Mouse (Mus musculus) neural tube, embryonic 15.5 days (tissue): ENCODE measurements around the gene Tiparp. TPM values are rescaled to one million over a fixed set of nuclear protein-coding genes. Genes with fewer than 3 reads are reported as not detected.

ENCODE experiments used
- ATAC-seq: fragments of 200-750 bp; cut with Nextera tagmentation; 2 replicates; pipeline ENCODE4 v1.8.0; 2017; ENCODE audit warnings: mild to moderate bottlenecking, moderate TSS enrichment, moderate library complexity; ENCODE audit not compliant: low FRiP score
- H3K27ac ChIP-seq: fragments of 300-500 bp; sonication (generic); replicated peaks from 2 replicates; pipeline ENCODE4 v1.5.1; 2015; ENCODE audit warnings: mild to moderate bottlenecking, inconsistent platforms
- H3K27me3 ChIP-seq: fragments of 300-500 bp; sonication (generic); replicated peaks from 2 replicates; pipeline ENCODE4 v1.6.1; 2015; ENCODE audit warnings: inconsistent platforms
- H3K36me3 ChIP-seq: fragments of 300-500 bp; sonication (generic); 2 replicates; pipeline ENCODE4 v1.6.1; 2015; ENCODE audit warnings: inconsistent platforms
- H3K4me1 ChIP-seq: fragments of 300-500 bp; sonication (generic); 2 replicates; pipeline ENCODE4 v1.6.1; 2015; ENCODE audit warnings: inconsistent platforms
- H3K4me2 ChIP-seq: fragments of 300-500 bp; sonication (generic); 2 replicates; pipeline ENCODE4 v1.6.1; 2015; ENCODE audit warnings: inconsistent platforms, mild to moderate bottlenecking, moderate library complexity
- H3K4me3 ChIP-seq: fragments of 300-500 bp; sonication (generic); replicated peaks from 2 replicates; pipeline ENCODE4 v1.5.1; 2015; ENCODE audit warnings: mild to moderate bottlenecking, inconsistent platforms
- H3K9ac ChIP-seq: fragments of 300-500 bp; sonication (generic); replicated peaks from 2 replicates; pipeline ENCODE4 v1.6.1; 2015; ENCODE audit warnings: mild to moderate bottlenecking, inconsistent platforms
- H3K9me3 ChIP-seq: fragments of 300-500 bp; sonication (generic); replicated peaks from 2 replicates; pipeline ENCODE4 v1.6.1; 2016; ENCODE audit warnings: inconsistent platforms
- WGBS: fragments of 180-500 bp; shearing (Covaris S2); methylation state at CpG from one replicate; pipeline ENCODE4 v1.1.7; 2015; ENCODE audit warnings: mixed read lengths; 5-methylcytosine and 5-hydroxymethylcytosine counted together
- polyA plus RNA-seq: library from polyadenylated mRNA; unstranded; fragments of >200 nt; fragmentation: Nextera tagmentation; extraction: Ambion mirVana; gene quantifications from 2 replicates; pipeline ENCODE4 v1.2.1, GENCODE M21; 2015

Gene Tiparp
- polyA plus RNA-seq, 1 experiment from 2014 or later, result 28.7 TPM

DNA sequence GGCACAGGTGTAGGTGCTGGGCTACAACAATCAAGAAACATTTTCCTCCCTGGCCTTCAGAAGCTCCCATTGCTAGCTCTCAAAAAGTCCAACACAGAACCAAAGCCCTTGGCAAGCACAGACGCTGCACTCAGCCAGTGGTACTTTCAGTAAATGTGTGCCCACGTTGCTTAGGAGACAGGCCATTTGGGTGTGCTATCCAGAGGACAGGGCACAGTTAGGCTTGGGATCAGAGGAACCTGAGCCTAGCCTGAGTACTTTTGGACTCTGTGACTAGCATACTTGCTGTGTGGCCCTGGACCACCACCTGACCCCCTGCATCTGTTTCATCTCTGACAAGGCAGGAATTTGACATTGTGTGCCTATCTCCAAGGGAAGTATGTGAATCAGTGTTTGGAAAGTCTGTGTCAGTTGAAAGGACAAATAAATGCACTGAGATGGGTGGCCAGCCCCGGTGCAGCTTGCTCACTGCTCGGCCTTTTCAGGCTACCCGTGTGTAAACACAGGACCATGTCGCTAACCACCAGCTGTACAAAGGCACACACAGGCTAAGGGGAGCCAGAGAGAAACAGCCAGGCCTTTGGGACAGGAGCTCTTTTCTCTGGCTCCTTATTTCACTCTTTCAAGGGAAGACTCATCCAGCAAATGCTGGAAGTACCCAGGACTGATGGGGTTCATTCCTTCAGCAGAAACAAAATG, 35.9 kb downstream of the Tiparp start:
- peak; percentile 65; the same call in 1 of the 2 replicates for ATAC-seq
- 50% methylated on average over 6 of the region's 6 CpGs for WGBS
- no peak overlapping the region for H3K4me2 ChIP-seq
- no peaks in the 10 kb centered on the region for H3K9me3 ChIP-seq
- H3K4me1 ChIP-seq, result 0 out of 2 replicates have a peak, but pooled peaks cover 3% of the 10 kb centered on the region
- H3K27ac ChIP-seq, result peak overlapping the region; percentile 23; the same call in 1 of the 2 replicates
- no peaks in the 10 kb centered on the region for H3K27me3 ChIP-seq
- H3K9ac ChIP-seq, result no peak overlapping the region
- H3K36me3 ChIP-seq, result no peaks in the 10 kb centered on the region
- no peak overlapping the region for H3K4me3 ChIP-seq

DNA sequence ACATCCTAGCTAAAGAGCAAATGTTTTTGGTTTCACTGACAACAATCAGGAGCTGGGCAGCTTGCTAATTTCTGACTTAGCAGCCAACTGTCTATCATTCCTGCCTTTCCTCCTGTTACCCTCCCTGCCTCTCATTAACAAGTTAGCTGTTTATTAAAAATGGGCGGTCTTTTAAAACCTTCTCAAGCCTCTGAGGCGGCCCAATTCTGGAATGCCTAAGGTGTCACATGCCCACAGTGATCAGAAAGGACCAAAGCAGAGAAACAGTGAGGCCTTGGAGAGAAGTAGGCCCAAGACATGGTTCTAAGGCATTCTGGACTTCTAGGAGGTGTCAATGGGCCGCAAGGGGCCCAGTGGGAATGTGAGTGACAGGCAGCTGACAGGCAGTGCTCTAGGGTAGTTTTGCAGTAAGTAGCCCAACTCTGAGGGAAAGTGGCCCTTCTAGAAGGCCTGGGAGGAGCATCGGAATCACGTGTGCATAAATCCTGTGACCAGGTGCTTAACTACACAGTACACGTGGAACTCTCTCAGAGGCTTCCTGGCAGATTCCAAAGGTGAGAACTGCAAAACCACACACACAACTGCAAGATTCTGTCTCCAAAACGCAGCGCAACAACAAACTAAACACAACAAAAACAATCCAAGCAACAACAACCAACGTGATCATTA, 37.6 kb downstream of the Tiparp start:
- Histone ChIP-seq H3K27ac (no peak overlapping the region), H3K9me3 (no peaks in the 10 kb centered on the region), H3K27me3 (no peaks in the 10 kb centered on the region), H3K4me3 (no peak overlapping the region), H3K36me3 (no peaks in the 10 kb centered on the region), H3K9ac (no peak overlapping the region), H3K4me1 (0 out of 2 replicates have a peak, but pooled peaks cover 3% of the 10 kb centered on the region), H3K4me2 (no peak overlapping the region)
- 70% methylated on average over 9 of the region's 9 CpGs for WGBS
- no peak for ATAC-seq

DNA sequence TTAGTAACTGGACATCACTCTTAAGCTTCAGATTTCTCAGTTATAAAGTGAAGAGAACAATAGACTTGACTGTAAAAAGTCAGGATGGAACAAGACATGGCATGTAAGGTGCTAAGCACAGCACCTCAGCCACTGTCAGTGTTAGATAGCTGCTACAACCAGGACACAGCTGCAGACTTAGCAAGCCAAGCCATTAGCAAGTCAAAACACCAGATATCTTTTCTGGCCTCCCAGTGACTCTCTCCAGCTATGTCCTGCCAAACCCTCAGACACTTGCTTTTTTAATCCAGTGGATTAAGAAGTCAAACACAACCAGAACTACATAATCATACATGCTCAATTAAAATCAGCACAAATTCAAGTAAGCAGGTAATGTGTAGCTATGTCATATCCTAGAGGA, 41.7 kb downstream of the Tiparp start:
- H3K27ac ChIP-seq, result no peak overlapping the region
- H3K4me3 ChIP-seq, result no peak overlapping the region
- H3K4me2 ChIP-seq, result no peak overlapping the region
- H3K4me1 ChIP-seq, result 0 out of 2 replicates have a peak, but pooled peaks cover 3% of the 10 kb centered on the region
- no peaks in the 10 kb centered on the region for H3K36me3 ChIP-seq
- no peak overlapping the region for H3K9ac ChIP-seq
- no peaks in the 10 kb centered on the region for H3K27me3 ChIP-seq
- H3K9me3 ChIP-seq, result no peaks in the 10 kb centered on the region
- no peak for ATAC-seq

DNA sequence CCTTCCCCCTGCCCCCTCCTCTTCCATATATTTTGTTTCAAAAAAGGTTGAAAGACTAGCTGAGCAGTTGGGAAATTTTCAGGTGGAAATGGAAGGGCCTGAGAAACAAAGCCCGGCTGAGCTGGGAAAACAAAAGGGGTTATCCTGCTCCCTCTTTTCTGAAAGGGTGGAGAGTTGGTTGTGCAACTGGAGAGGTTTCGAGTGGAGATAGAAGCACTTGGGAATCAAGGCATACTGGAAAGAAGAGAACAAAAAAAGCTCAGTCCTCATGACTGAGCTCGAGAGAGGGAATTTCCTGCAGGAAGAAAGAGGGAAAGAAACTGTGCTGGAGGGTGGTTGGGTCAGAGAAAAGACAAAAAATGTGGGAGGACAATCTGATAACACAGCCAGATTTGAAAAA, 45.3 kb downstream of the Tiparp start:
- Histone ChIP-seq H3K4me3 (no peak overlapping the region), H3K4me1 (no peaks in the 10 kb centered on the region), H3K27me3 (no peaks in the 10 kb centered on the region), H3K27ac (no peak overlapping the region), H3K36me3 (no peaks in the 10 kb centered on the region), H3K4me2 (no peak overlapping the region), H3K9me3 (no peaks in the 10 kb centered on the region), H3K9ac (no peak overlapping the region)
- 67% methylated on average over 3 of the region's 3 CpGs for WGBS
- ATAC-seq, result no peak

DNA sequence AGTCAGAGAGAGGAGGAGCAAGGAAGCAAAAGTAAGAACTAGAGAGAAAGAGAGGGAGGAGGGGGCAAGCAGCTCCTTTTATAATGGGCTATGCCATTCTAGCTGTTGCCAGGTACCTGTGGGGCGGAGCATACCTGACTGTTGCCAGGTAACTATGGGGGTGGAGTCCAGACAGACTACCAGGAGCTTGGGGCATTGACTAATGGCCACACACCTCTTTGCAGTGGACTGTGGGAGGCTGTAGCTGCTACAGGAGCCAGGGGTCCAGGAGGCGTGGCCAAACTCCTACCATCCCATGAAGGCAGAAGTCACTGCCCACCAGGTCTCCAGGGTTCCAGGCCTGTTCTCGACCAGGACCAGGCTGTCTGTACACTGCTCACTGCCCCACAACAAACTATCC, 49.4 kb downstream of the Tiparp start:
- Histone ChIP-seq H3K9me3 (no peaks in the 10 kb centered on the region), H3K9ac (no peak overlapping the region), H3K4me3 (no peak overlapping the region), H3K36me3 (no peaks in the 10 kb centered on the region), H3K4me2 (no peak overlapping the region), H3K27me3 (no peaks in the 10 kb centered on the region), H3K27ac (no peak overlapping the region), H3K4me1 (no peaks in the 10 kb centered on the region)
- ATAC-seq, result no peak
- WGBS, result 93% methylated on average over 3 of the region's 3 CpGs

DNA sequence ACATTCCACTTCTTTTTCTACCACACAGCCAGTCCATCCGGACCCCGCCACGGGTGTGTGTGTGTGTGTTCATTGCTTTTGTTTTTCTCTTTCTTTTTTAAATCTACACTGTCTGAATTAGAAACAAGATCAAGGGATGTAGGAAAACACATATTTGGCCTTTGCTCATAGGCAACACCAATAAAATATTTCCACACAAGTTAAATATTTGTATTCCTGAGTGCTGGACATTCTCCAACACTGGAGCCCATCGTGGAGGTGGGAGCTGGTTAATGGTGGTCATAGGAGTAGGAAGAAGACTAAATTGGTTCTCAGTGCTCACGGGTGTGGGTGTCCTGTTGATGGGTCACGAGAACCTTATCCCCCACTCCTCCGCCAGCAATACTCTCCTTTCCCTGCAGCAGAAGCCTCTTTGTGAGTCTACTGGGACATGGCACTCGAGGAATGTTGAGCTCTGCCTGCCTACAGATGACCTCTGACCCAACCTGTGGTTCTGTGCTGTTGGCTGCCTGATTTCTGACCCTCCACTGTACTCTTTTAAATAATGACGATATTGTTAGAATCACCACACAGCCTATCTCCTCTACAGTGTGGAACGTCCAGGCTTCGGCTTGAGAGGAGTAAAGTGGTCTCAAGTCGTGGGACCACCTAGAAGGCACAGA, 51.2 kb downstream of the Tiparp start:
- Histone ChIP-seq H3K9me3 (no peaks in the 10 kb centered on the region), H3K4me3 (no peak overlapping the region), H3K27me3 (no peaks in the 10 kb centered on the region), H3K4me2 (no peak overlapping the region), H3K4me1 (no peaks in the 10 kb centered on the region), H3K27ac (no peak overlapping the region), H3K9ac (no peak overlapping the region), H3K36me3 (no peaks in the 10 kb centered on the region)
- ATAC-seq, result no peak
- WGBS, result 81% methylated on average over 12 of the region's 12 CpGs

DNA sequence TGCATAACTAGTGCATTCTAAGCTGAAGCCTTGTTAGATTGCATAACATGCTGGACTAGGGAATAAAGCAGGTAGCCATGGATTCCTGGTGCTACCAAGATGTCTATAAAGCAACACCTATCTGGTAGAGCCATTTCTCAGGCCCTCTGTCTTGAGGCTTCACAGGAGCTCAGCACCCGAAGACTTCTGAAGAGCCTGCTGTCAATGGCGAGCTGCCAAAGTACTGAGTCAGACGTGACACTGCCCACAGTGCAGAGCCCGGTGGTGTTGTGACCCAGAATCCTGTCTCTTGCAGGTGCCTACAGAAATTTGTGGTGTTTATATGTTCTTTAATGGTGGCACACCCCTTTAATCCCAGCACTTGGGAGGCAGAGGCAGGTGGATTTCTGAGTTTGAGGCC, 53.4 kb downstream of the Tiparp start:
- 85% methylated on average over 4 of the region's 4 CpGs for WGBS
- Histone ChIP-seq H3K4me1 (peaks cover 6% of the 10 kb centered on the region), H3K27me3 (no peaks in the 10 kb centered on the region), H3K9me3 (no peaks in the 10 kb centered on the region), H3K4me2 (no peak overlapping the region), H3K9ac (no peak overlapping the region), H3K4me3 (no peak overlapping the region), H3K27ac (no peak overlapping the region), H3K36me3 (no peaks in the 10 kb centered on the region)
- ATAC-seq, result no peak

DNA sequence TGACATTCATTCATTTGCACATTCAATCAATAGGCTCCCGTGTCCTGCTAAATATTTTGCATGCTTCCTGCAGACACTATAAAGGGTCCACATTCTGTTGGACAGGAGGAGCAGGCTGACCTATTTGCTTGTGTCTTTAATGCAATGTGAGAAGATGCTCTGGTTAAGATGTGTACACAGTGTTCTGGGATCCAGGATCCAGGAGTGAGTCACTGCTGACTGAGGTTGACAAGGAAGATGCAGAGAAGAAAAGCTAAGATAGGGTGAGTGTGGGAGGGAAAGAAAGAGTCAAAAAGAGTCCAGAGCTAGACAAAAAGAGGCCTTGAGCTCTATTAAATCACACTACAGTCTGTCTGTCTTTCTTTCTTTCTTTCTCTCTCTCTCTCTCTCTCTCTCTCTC, 56.1 kb downstream of the Tiparp start:
- Histone ChIP-seq H3K36me3 (no peaks in the 10 kb centered on the region), H3K27me3 (no peaks in the 10 kb centered on the region), H3K9ac (no peak overlapping the region), H3K4me2 (no peak overlapping the region), H3K27ac (no peak overlapping the region), H3K4me1 (peaks cover 11% of the 10 kb centered on the region), H3K4me3 (no peak overlapping the region), H3K9me3 (no peaks in the 10 kb centered on the region)
- WGBS, result 89% methylated on average over 1 of the region's 1 CpGs
- no peak for ATAC-seq

DNA sequence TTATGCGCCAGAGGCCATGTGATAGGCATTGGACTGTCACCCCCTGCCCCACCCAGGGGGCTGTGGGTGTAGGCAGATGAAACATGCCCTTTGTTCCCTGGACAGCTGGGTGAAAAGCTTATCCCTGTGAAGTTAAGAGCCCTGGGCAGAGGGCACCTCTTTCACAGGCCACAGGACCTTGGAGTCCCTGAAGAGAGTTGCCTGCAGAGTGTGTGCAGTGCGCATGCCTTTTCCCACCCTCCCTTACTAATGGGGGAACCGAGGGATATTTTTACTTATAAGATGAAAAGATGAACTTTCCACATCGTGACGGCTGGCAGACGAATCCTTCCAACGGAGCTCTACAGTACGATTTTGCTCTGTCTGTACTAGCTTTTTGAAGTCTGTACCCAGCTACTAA, 57.1 kb downstream of the Tiparp start:
- Histone ChIP-seq H3K9ac (no peak overlapping the region), H3K4me3 (no peak overlapping the region), H3K27me3 (no peaks in the 10 kb centered on the region), H3K27ac (no peak overlapping the region), H3K4me1 (peaks cover 11% of the 10 kb centered on the region), H3K4me2 (no peak overlapping the region), H3K9me3 (no peaks in the 10 kb centered on the region), H3K36me3 (no peaks in the 10 kb centered on the region)
- ATAC-seq, result no peak
- 80% methylated on average over 8 of the region's 8 CpGs for WGBS

DNA sequence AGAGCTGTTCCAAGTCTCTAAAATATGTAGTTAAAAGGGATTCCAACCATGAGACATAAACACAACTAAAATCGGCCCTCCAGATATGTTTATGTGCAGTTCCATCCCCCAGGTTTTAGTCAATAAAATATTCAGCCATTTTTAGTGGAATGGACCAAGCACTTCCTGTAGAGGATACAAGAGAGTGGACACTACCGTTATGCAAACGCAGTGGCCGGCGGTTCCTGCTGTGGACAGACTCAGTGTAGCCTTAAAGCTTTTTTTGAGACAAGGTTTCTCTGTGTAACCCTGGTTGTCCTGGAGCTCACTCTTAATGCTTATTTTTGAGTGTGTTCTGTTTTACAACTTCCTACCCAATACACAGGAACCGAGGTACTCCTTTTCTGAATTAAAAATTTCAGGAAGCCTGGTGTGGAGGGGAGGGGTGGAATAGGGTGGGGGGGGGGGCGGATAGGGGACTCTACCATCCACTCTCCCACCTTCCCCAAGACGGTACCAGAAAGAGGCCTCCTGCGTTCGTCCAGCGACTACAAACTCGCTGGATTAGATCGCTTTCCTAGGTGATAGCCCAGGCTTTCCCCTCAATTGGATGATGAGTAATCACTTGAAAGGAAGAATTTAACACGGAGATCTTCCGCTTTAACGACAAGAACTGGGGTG, 57.7 kb downstream of the Tiparp start:
- 35% methylated on average over 16 of the region's 16 CpGs for WGBS
- peak overlapping the region; percentile 60 for H3K4me2 ChIP-seq
- no peaks in the 10 kb centered on the region for H3K36me3 ChIP-seq
- ATAC-seq, result peak; percentile 58
- peaks cover 11% of the 10 kb centered on the region for H3K4me1 ChIP-seq
- peak overlapping the region; percentile 30 for H3K4me3 ChIP-seq
- H3K27me3 ChIP-seq, result no peaks in the 10 kb centered on the region
- no peaks in the 10 kb centered on the region for H3K9me3 ChIP-seq
- peak overlapping the region; percentile 32; the same call in 1 of the 2 replicates for H3K9ac ChIP-seq
- H3K27ac ChIP-seq, result no peak overlapping the region

DNA sequence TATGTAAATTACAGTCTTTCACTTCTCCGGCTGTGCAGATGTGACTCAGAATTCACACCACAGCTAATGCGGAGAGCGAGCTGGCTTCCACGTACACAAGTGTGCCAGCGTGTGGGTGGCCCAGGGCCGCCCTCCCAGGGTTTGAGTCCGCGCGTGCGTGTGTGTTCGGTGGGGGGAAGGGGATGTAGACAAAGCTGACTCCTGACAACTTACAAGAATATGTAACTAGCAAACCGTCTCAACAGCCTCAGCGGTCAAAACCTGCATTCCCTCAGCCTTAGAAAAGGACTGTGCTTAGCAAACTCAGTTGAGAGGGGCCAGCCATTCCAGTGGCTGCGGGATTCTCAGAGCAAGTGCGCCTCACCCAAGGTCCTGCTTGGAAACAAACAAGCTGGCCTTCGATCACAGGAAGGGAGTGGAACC, 58.3 kb downstream of the Tiparp start:
- peak; percentile 92 for ATAC-seq
- Histone ChIP-seq H3K4me1 (peaks cover 11% of the 10 kb centered on the region), H3K36me3 (no peaks in the 10 kb centered on the region), H3K27me3 (no peaks in the 10 kb centered on the region), H3K4me2 (peak overlapping the region; percentile 60), H3K27ac (0 out of 2 replicates have a peak overlapping the region, but pooled peaks have one; percentile 13), H3K9ac (peak overlapping the region; percentile 32; the same call in 1 of the 2 replicates), H3K9me3 (no peaks in the 10 kb centered on the region), H3K4me3 (peak overlapping the region; percentile 30)
- WGBS, result 5% methylated on average over 16 of the region's 16 CpGs
